Mouse (Mus musculus) frontal cortex, postnatal 14 days (tissue): ENCODE results near the gene Ctsa.
"Not testable (repeated sequence)": the region's sequence is repeated elsewhere in the genome, so short reads cannot be mapped to it uniquely, and the experiment has no call there.

Experiments used
- DNase-seq, 2 experiments: peaks; one replicate each; pipeline ENCODE4 v3.0.0; 2022; ENCODE audit warnings: low spot score in 2 of 2

Gene Ctsa

DNA sequence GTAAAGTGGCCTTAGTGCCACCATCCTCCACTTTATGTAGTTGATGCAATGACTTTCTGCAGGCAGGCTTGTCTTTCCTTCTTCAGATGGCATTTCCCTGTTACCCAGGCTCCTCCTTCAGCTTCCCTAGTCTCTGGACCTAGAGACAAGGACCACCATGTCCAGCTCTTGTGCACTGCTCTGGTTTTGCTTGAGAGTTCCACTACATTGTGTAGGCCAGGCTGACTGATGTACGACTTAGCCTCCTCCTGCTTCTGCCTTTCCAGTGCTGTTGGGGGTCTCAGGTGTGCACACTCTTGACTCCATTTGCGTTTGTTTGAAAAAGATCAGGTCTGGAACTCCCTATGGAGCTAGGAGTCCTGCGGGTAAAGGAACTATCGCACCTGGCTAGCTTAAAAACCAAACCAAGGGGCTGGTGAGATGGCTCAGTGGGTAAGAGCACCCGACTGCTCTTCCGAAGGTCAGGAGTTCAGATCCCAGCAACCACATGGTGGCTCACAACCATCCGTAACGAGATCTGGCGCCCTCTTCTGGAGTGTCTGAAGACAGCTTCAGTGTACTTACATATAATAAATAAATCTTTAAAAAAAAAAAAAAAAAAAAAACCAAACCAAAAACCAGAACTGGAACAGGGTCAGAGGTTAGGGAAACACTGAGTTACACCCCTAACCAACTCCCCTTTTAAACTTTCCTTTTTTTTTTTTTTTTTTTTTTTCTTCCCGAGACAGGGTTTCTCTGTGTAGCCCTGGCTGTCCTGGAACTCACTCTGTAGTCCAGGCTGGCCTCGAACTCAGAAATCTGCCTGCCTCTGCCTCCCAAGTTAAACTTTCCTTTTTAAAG, 44.9 kb downstream of the Ctsa start:
- not testable (repeated sequence) for DNase-seq

DNA sequence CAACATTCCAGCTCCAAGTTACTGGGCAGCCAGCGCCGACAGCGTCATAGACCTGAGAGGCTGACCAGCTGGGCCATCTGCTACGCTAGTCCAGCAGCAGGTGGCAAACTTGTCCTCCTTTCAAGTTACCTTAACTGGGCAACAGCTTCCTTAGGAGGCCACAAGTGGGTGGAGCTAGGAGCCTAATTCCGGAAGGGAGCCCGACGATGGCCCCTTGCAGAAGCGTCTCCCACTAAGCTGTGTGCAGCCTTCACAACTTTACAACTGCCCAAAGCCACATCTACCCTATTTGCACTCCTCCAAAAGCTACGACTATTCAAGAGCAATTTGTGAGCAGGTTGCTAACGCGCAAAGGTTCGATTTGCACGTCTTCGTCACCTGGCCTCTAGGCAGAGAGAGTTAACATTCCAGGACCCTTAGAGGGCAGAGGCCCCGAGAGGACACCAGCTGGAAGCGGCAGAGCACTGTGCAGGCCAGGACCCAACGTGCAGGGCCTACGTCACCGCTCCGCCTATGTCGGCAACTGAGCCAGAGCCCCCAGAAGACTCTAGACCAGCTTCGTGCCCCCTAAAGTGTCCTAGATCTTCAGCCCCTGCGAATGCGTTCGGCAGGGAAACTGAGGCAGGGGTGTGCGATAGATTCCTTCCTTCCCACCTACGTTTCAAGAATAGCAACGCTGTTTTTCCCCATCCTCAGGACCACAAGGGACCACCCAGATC, 46.0 kb downstream of the Ctsa start:
- DNase-seq: no peak

DNA sequence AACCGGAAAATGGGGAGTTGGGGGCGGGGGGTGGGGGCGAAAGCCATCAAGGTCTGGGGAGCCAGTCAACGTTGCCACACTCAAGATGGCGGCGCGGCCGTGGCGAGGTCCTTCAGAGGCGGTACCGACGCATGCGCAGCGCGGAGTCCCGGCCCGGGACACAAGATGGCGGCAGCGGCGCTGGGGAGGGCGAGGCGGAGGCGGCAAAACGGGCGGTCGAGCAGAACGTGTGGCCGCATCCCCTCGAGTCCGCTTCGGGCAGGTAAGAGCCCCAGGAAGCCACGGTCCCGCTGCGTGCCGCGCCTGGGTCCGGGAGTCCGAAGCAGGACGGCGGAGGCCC, 46.5 kb downstream of the Ctsa start, which contains the start of gene Pcif1:
Gene Pcif1, plus strand, starts transcription at position 77 of the 340 bp plus-strand sequence.
- DNase-seq: peak; percentile 81 to 88

DNA sequence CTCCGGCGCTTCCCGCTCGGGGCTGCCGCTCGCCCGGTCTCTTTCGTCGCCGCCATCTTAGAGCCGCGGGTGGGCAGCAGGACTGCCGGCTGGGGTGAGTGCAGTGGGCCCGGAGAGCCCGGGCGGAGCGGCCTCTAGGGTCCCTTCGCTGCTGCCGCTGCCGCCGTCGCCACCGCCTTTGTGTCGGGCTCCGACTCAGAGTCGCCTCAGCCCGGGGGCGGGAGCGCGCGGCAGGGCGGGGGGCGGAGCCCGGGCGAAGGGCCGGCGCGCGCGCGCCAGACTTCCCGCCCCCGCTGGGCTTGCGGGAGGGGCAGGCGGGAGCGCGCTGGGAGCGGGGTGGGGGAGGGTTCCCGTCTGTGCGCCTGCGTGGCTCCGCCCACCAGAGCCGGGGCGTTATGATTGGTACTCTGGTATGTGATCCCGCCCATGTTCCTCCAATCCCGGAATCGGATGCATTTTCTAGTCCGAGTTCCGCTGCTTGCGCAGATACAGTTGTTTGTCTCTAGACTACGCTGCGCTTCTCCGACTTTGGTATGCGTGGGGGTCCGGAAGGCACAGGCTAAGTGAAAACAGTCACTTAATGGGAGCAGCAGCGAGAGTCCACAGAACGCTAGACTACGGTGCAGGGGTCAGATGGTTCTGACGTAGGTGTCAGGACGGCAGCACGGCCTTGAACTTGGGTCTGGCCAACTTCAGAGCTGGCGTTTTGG, 47.0 kb downstream of the Ctsa start:
- DNase-seq: peak; percentile 90 to 91

DNA sequence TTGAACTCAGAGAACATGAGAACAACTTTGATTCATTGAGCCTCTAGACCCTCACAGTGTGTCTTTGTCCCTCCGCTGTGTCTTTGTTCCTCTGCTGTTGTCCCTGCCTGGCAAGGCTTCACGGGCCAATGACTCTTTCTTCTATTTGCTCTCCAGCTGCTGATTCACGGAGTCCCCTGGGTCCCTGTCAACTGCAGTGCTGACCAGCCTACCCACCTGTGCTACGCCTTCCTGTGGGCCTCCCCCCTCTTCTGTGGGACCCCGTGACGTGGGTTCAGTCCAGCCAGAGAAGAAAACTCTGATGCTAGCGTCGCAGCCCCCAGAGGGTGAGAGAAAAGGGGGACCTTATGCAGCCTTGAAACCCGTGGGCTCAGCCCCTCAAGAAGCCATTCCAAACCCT, 49.9 kb downstream of the Ctsa start:
- no peak for DNase-seq

DNA sequence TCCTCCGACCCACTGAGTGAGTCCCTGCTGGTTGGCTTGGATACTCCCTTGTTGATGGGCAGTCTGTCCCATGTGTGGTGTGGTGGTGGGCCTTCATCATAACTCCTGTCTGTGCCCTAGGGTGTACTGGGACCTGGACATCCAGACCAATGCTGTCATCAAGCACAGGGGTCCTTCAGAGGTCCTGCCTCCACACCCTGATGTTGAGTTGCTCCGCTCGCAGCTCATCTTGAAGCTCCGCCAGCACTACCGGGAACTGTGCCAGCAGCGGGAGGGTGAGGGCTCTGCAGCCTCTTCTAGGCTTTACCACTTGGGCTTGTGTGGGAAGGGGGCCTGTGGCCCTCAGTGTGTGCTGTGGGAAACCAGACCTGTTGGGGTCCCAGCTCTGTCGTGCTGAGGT, 53.1 kb downstream of the Ctsa start:
- DNase-seq: peak; percentile 73 to 78

DNA sequence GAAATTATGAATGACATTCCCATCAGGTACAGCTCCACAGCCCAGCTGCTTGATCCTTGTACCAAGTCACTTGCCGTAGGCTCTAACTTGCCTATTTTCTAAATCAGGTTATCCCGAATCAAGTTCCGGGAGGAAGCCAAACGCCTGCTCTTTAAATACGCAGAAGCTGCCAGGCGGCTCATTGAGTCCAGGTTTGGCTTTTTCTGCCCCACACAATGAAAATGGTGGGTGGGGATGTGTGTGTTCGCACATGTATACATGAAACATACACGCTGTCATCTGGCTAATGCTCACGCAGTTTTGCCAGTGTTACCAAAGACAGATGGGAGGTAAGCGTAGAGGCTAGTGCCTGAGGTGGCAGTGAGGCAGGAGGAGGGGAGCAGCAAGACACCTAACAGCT, 53.9 kb downstream of the Ctsa start:
- no peak for DNase-seq

DNA sequence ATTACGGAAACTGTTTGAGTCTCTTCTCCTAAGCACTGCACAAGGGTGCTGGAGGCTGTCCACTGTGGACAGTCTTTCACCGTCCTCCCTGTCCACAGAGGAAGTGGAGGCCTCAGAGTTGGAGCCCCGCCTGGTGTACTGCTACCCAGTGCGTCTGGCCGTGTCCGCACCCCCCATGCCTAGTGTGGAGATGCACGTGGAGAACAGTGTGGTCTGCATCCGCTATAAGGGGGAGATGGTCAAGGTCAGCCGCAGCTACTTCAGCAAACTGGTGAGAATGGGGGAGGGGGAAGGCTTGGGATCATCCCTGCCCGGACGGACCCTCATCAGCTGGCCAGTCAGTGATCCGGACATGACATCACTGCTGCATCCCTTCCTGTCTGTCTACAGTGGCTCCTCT, 56.3 kb downstream of the Ctsa start:
- no peak for DNase-seq

DNA sequence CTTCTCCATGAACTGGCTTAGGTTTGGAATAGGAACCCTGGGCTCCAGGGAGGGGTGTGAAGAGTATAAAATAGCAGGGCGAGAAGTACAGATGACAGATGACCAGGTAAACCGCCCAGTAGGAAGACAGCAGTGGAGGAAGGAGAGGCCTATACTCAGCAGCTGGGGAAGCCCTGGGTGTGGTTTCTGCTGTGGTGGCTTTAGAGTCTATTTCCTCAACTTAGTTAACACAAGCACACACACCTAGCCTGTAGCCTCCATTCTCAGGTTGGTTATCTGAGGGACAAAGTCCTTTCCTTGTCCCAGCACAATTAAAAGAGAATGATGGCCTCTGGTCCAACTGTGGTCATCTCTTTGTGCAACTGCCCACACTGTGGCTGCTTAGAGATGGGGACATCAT, 57.3 kb downstream of the Ctsa start:
- no peak for DNase-seq
